Mouse (Mus musculus): ENCODE results near the gene Pdcd1lg2.
A peak's percentile ranks its signal among the peaks of the same experiment; 100 is the strongest.

The Pdcd1lg2 gene

GRCm38 (mm10) chr19:29501507-29501906, 90.8 kb downstream of the Pdcd1lg2 start:
- DNase-seq, result peak; percentile 79 to 83

GRCm38 (mm10) chr19:29504131-29504530, 93.4 kb downstream of the Pdcd1lg2 start:
- no peak for DNase-seq

- DNase-seq, result no peak
Measured at GRCm38 (mm10) chr19:29505617-29506016, 94.9 kb downstream of the Pdcd1lg2 start.

GRCm38 (mm10) chr19:29508208-29508607, 97.5 kb downstream of the Pdcd1lg2 start:
- DNase-seq, result no peak

- no peak for DNase-seq
Measured at GRCm38 (mm10) chr19:29509857-29510256, 99.1 kb downstream of the Pdcd1lg2 start.

GRCm38 (mm10) chr19:29511826-29512225, 101.1 kb downstream of the Pdcd1lg2 start:
- no peak for DNase-seq

- no peak for DNase-seq
Measured at GRCm38 (mm10) chr19:29513111-29513766, 102.5 kb downstream of the Pdcd1lg2 start.

- DNase-seq, result no peak
Measured at GRCm38 (mm10) chr19:29514130-29514529, 103.4 kb downstream of the Pdcd1lg2 start.

GRCm38 (mm10) chr19:29515386-29515785, 104.7 kb downstream of the Pdcd1lg2 start:
- DNase-seq, result no peak

- no peak for DNase-seq
Measured at GRCm38 (mm10) chr19:29515991-29516390, 105.3 kb downstream of the Pdcd1lg2 start.

GRCm38 (mm10) chr19:29518409-29518808, 107.7 kb downstream of the Pdcd1lg2 start:
- no peak for DNase-seq

- no peak for DNase-seq
Measured at GRCm38 (mm10) chr19:29518922-29519321, 108.2 kb downstream of the Pdcd1lg2 start.

Data from cerebellum, adult 18-20 months (tissue).